Mouse (Mus musculus) retina, postnatal 7 days (tissue): Measurements from ENCODE around the gene Eepd1.

Experiments
- DNase-seq: peaks from one replicate; pipeline ENCODE4 v3.0.0-alpha.2; 2012; ENCODE audit warnings: low read depth, low spot score

Gene Eepd1

GRCm38 (mm10) chr9:25489221-25489960 lies 8.0 kb downstream of the Eepd1 start:
- no peak for DNase-seq

GRCm38 (mm10) chr9:25490278-25491145 lies 9.2 kb downstream of the Eepd1 start:
- DNase-seq = no peak

GRCm38 (mm10) chr9:25493918-25494317 lies 12.6 kb downstream of the Eepd1 start:
- DNase-seq = no peak

GRCm38 (mm10) chr9:25495601-25496000 lies 14.3 kb downstream of the Eepd1 start:
- no peak for DNase-seq

GRCm38 (mm10) chr9:25496196-25496595 lies 14.8 kb downstream of the Eepd1 start:
- no peak for DNase-seq

- DNase-seq = no peak
Measured at GRCm38 (mm10) chr9:25496703-25497102, 15.4 kb downstream of the Eepd1 start.

- no peak for DNase-seq
Measured at GRCm38 (mm10) chr9:25498770-25499169, 17.4 kb downstream of the Eepd1 start.

- no peak for DNase-seq
Measured at GRCm38 (mm10) chr9:25499306-25499705, 18.0 kb downstream of the Eepd1 start.

GRCm38 (mm10) chr9:25500031-25500430 lies 18.7 kb downstream of the Eepd1 start:
- no peak for DNase-seq

GRCm38 (mm10) chr9:25508825-25509224 lies 27.5 kb downstream of the Eepd1 start:
- DNase-seq = no peak

- no peak for DNase-seq
Measured at GRCm38 (mm10) chr9:25510572-25510971, 29.2 kb downstream of the Eepd1 start.

- DNase-seq = no peak
Measured at GRCm38 (mm10) chr9:25513050-25513449, 31.7 kb downstream of the Eepd1 start.

GRCm38 (mm10) chr9:25513556-25513955 lies 32.2 kb downstream of the Eepd1 start:
- no peak for DNase-seq

GRCm38 (mm10) chr9:25516640-25517039 lies 35.3 kb downstream of the Eepd1 start:
- no peak for DNase-seq

- DNase-seq = no peak
Measured at GRCm38 (mm10) chr9:25517982-25518381, 36.6 kb downstream of the Eepd1 start.

- DNase-seq = no peak
Measured at GRCm38 (mm10) chr9:25519193-25519592, 37.8 kb downstream of the Eepd1 start.

GRCm38 (mm10) chr9:25520826-25521225 lies 39.5 kb downstream of the Eepd1 start:
- no peak for DNase-seq

- DNase-seq = no peak
Measured at GRCm38 (mm10) chr9:25521825-25522224, 40.5 kb downstream of the Eepd1 start.

- no peak for DNase-seq
Measured at GRCm38 (mm10) chr9:25526516-25526915, 45.2 kb downstream of the Eepd1 start.

- DNase-seq = no peak
Measured at GRCm38 (mm10) chr9:25526927-25527337, 45.6 kb downstream of the Eepd1 start.

GRCm38 (mm10) chr9:25527359-25528038 lies 46.2 kb downstream of the Eepd1 start:
- DNase-seq = no peak

GRCm38 (mm10) chr9:25531627-25532026 lies 50.3 kb downstream of the Eepd1 start:
- DNase-seq = no peak
